Mouse (Mus musculus): Measurements from ENCODE around the gene Sgsm3.
"Not testable (repeated sequence)": the region's sequence is repeated elsewhere in the genome, so short reads cannot be mapped to it uniquely, and the experiment has no call there.

Sgsm3 gene

GRCm38 (mm10) chr15:80977620-80978334, at the start of gene Sgsm3:
TSS of gene Sgsm3 (plus strand) at chr15:80977765.
- DNase-seq (ENCODE audit: low read depth, low spot score): peak; percentile 82

- no peak for DNase-seq (ENCODE audit: low read depth, low spot score)
Observed at GRCm38 (mm10) chr15:80928811-80929355, 48.7 kb upstream of the Sgsm3 start.

GRCm38 (mm10) chr15:80930048-80930571, 47.5 kb upstream of the Sgsm3 start:
- no peak for DNase-seq (ENCODE audit: low read depth, low spot score)

GRCm38 (mm10) chr15:80930676-80931320, 46.8 kb upstream of the Sgsm3 start:
- not testable (repeated sequence) for DNase-seq (ENCODE audit: low read depth, low spot score)

- DNase-seq (ENCODE audit: low read depth, low spot score): no peak
Observed at GRCm38 (mm10) chr15:80931345-80931960, 46.1 kb upstream of the Sgsm3 start.

- no peak for DNase-seq (ENCODE audit: low read depth, low spot score)
Observed at GRCm38 (mm10) chr15:80934841-80935240, 42.7 kb upstream of the Sgsm3 start.

- DNase-seq (ENCODE audit: low read depth, low spot score): no peak
Observed at GRCm38 (mm10) chr15:80936686-80937085, 40.9 kb upstream of the Sgsm3 start.

- DNase-seq (ENCODE audit: low read depth, low spot score): no peak
Observed at GRCm38 (mm10) chr15:80938615-80939014, 39.0 kb upstream of the Sgsm3 start.

GRCm38 (mm10) chr15:80939401-80939800, 38.2 kb upstream of the Sgsm3 start:
- DNase-seq (ENCODE audit: low read depth, low spot score): no peak

- no peak for DNase-seq (ENCODE audit: low read depth, low spot score)
Observed at GRCm38 (mm10) chr15:80941468-80942040, 36.0 kb upstream of the Sgsm3 start.

GRCm38 (mm10) chr15:80945851-80946250, 31.7 kb upstream of the Sgsm3 start:
- peak; percentile 45 for DNase-seq (ENCODE audit: low read depth, low spot score)

GRCm38 (mm10) chr15:80948145-80949135, 29.1 kb upstream of the Sgsm3 start, which contains the start of gene Adsl:
TSS of gene Adsl (plus strand) at chr15:80948490.
- peak; percentile 88 for DNase-seq (ENCODE audit: low read depth, low spot score)

GRCm38 (mm10) chr15:80949431-80949830, 28.1 kb upstream of the Sgsm3 start:
- no peak for DNase-seq (ENCODE audit: low read depth, low spot score)

GRCm38 (mm10) chr15:80950055-80950454, 27.5 kb upstream of the Sgsm3 start:
- DNase-seq (ENCODE audit: low read depth, low spot score): no peak

GRCm38 (mm10) chr15:80953971-80954370, 23.6 kb upstream of the Sgsm3 start:
- no peak for DNase-seq (ENCODE audit: low read depth, low spot score)

GRCm38 (mm10) chr15:80954861-80955260, 22.7 kb upstream of the Sgsm3 start:
- no peak for DNase-seq (ENCODE audit: low read depth, low spot score)

GRCm38 (mm10) chr15:80955836-80956438, 21.6 kb upstream of the Sgsm3 start:
- peak; percentile 78 for DNase-seq (ENCODE audit: low read depth, low spot score)

- DNase-seq (ENCODE audit: low read depth, low spot score): no peak
Observed at GRCm38 (mm10) chr15:80969371-80969770, 8.2 kb upstream of the Sgsm3 start.

GRCm38 (mm10) chr15:80974311-80974710, 3.3 kb upstream of the Sgsm3 start:
- no peak for DNase-seq (ENCODE audit: low read depth, low spot score)

- DNase-seq (ENCODE audit: low read depth, low spot score): no peak
Observed at GRCm38 (mm10) chr15:80975666-80976065, 1.9 kb upstream of the Sgsm3 start.
